Mouse (Mus musculus): ENCODE data around the gene Zfp653.
"Not testable (repeated sequence)": the region's sequence is repeated elsewhere in the genome, so short reads cannot be mapped to it uniquely, and the experiment has no call there.

The Zfp653 gene

GRCm38 (mm10) chr9:22070791-22071573, at the start of gene Zfp653, which contains the start of gene Gm49318:
Zfp653 (minus strand) TSS chr9:22071376.
Gm49318 (minus strand) TSS chr9:22071259.
- peak; percentile 98 for DNase-seq (ENCODE audit: low spot score)

GRCm38 (mm10) chr9:22119543-22119942, 48.4 kb upstream of the Zfp653 start:
- DNase-seq (ENCODE audit: low spot score) = peak; percentile 80

GRCm38 (mm10) chr9:22117754-22118456, 46.7 kb upstream of the Zfp653 start:
- peak; percentile 73 for DNase-seq (ENCODE audit: low spot score)

- DNase-seq (ENCODE audit: low spot score) = peak; percentile 98
Measured at GRCm38 (mm10) chr9:22116740-22117426, 45.7 kb upstream of the Zfp653 start, which contains the start of gene Elof1. Elof1 (minus strand) TSS chr9:22117172.

GRCm38 (mm10) chr9:22116086-22116485, 44.9 kb upstream of the Zfp653 start:
- DNase-seq (ENCODE audit: low spot score) = no peak

- no peak for DNase-seq (ENCODE audit: low spot score)
Measured at GRCm38 (mm10) chr9:22115635-22116034, 44.5 kb upstream of the Zfp653 start.

- no peak for DNase-seq (ENCODE audit: low spot score)
Measured at GRCm38 (mm10) chr9:22108194-22108593, 37.0 kb upstream of the Zfp653 start.

- DNase-seq (ENCODE audit: low spot score) = no peak
Measured at GRCm38 (mm10) chr9:22099922-22100321, 28.7 kb upstream of the Zfp653 start.

GRCm38 (mm10) chr9:22098993-22099696, 28.0 kb upstream of the Zfp653 start, which contains the start of gene Cnn1:
Cnn1 (plus strand) TSS chr9:22099216.
- DNase-seq (ENCODE audit: low spot score) = no peak

- no peak for DNase-seq (ENCODE audit: low spot score)
Measured at GRCm38 (mm10) chr9:22095854-22096307, 24.7 kb upstream of the Zfp653 start.

GRCm38 (mm10) chr9:22092746-22093145, 21.6 kb upstream of the Zfp653 start:
- DNase-seq (ENCODE audit: low spot score) = no peak

GRCm38 (mm10) chr9:22089986-22090385, 18.8 kb upstream of the Zfp653 start:
- no peak for DNase-seq (ENCODE audit: low spot score)

GRCm38 (mm10) chr9:22089281-22089680, 18.1 kb upstream of the Zfp653 start:
- no peak for DNase-seq (ENCODE audit: low spot score)

GRCm38 (mm10) chr9:22087034-22087618, 15.9 kb upstream of the Zfp653 start:
- no peak for DNase-seq (ENCODE audit: low spot score)

GRCm38 (mm10) chr9:22086012-22086411, 14.8 kb upstream of the Zfp653 start:
- no peak for DNase-seq (ENCODE audit: low spot score)

- DNase-seq (ENCODE audit: low spot score) = peak; percentile 96
Measured at GRCm38 (mm10) chr9:22085022-22085834, 14.1 kb upstream of the Zfp653 start, which contains the start of gene Ecsit. Ecsit (minus strand) TSS chr9:22085438.

GRCm38 (mm10) chr9:22084667-22085021, 13.5 kb upstream of the Zfp653 start:
- DNase-seq (ENCODE audit: low spot score) = no peak

GRCm38 (mm10) chr9:22076223-22076622, 5.0 kb upstream of the Zfp653 start:
- no peak for DNase-seq (ENCODE audit: low spot score)

- DNase-seq (ENCODE audit: low spot score) = not testable (repeated sequence)
Measured at GRCm38 (mm10) chr9:22075778-22076177, 4.6 kb upstream of the Zfp653 start.

GRCm38 (mm10) chr9:22072276-22072675, 1.1 kb upstream of the Zfp653 start:
- no peak for DNase-seq (ENCODE audit: low spot score)

All from adipocyte (in vitro differentiated cells).